Mouse (Mus musculus): ENCODE data around the gene Fam241b.
"Not testable (repeated sequence)": the region's sequence is repeated elsewhere in the genome, so short reads cannot be mapped to it uniquely, and the experiment has no call there.

Fam241b gene

DNA sequence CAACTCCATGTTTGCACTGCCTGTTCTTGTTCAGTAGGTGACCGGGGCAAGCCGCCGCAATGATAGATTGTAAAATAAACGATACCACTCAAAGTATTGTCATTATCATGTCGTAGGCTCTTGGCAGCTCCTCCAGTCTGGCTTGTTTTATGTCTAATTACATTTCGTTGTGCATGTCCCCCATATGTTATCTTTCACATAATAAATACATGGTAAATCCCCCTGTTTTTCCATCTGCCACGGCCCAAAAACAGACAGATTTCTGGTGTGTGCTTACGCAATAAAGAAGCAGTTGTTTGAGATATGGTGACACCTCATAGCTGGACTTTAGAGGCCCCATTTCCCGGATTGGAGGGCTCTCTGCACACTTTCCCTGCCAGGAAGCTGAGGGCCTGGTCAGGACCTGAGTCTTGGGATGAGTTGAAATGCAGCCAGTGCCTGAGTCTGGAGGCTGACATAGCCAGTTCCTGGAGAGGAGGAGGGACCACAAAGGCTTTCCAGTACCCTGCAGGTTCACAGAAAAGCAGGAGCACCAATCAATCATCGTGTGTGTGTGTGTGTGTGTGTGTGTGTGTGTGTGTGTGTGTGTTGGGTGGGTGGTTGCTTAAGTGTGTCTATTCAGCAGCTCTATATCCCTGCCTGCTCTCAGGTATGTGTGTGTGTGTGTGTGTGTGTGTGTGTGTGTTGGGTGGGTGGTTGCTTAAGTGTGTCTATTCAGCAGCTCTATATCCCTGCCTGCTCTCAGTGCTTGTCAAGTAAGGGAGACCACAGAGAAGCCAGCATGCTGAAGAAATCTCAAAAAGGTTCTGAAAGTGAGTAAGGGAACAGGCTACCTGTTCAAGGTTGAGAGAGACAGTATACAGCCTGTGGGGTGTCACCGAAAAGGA, 67.2 kb downstream of the Fam241b start:
- no peak for DNase-seq (ENCODE audit: low spot score in 2 of 2)

DNA sequence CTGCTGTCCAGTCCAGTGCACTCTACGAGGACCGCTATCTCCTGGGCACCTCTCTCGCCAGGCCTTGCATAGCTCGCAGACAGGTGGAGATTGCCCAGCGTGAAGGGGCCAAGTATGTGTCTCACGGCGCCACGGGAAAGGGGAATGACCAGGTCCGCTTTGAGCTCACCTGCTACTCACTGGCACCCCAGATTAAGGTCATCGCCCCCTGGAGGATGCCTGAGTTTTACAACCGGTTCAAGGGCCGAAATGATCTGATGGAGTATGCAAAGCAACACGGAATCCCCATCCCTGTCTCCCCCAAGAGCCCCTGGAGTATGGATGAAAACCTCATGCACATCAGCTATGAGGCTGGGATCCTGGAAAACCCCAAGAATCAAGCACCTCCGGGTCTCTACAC, 72.4 kb downstream of the Fam241b start:
- not testable (repeated sequence) for DNase-seq (ENCODE audit: low spot score in 2 of 2)

DNA sequence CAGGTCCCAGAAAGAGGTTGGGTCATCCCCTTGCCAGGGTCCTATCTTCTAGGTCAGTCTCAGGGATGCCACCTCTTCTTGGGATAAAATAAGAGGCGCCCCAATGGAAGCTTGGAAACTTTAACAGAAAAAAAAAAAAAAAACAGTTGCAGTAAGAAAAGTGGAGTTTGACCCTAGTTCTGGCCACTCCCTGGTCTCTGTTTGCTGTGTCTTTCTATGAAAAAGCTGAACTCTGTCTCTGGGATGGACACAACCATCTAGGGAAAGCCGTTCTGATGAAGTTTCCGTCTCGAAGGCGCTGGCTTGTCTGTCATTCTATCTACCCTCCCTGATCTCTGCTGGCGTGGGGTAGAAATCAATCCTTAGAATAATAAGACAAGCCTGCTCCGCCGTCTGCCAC, 73.1 kb downstream of the Fam241b start:
- no peak for DNase-seq (ENCODE audit: low spot score in 2 of 2)

DNA sequence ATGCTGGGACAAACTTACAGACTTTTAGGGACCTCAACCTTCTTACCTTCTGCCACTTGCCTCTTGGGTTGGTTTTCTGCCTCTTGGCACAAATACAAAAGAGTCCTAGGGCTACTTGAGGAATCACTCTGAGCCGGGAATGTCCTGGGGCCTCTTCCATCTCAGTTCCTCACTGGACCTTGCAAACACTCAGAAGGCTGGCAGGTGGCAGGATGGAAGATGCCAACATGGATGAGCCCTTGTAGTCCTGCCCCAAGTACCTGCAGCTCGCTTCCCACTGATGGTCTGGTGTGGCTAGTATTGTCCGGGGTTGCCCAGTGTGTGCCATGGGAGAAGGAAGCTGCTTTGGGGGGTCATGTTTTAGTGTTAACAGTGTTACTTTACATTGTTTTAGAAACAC, 73.8 kb downstream of the Fam241b start:
- no peak for DNase-seq (ENCODE audit: low spot score in 2 of 2)

DNA sequence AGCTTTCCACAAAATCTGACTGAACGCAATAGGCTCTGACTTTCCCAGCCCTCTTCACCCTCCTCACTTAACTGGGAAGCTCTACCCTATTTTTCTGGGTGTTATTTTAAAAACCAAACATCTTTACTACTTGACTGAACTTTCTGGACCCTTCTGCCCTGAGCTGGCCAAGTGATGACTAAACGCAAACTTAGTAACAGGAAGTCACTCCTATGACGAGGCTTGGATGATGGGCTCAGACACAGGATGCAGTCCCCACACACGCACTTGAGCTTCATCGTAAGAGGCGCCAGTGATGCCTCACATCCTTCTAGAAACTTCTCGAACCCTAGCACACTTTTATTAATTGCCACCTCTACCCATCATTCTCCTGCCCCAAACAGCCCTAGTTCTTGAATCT, 74.3 kb downstream of the Fam241b start:
- no peak for DNase-seq (ENCODE audit: low spot score in 2 of 2)

DNA sequence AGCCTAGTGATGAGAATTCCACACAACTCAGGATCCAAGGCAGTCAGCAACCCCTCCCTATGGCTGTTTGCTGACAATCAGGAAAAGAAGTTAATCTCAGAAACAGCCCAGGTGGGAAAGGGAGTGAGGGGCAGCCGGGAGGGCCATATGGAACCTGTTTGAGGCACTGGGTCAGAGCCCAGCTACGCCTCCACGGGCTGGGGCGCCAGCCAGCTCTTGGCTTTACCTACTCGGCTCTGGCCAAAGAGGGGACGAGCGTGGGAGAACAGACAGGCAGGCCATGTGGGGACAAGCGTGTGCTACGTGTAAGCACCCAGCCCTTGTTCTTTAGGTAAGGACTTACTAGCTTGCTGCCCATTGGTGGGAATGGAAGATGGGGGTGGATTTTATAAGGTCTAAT, 75.2 kb downstream of the Fam241b start:
- DNase-seq (ENCODE audit: low spot score in 2 of 2): no peak

DNA sequence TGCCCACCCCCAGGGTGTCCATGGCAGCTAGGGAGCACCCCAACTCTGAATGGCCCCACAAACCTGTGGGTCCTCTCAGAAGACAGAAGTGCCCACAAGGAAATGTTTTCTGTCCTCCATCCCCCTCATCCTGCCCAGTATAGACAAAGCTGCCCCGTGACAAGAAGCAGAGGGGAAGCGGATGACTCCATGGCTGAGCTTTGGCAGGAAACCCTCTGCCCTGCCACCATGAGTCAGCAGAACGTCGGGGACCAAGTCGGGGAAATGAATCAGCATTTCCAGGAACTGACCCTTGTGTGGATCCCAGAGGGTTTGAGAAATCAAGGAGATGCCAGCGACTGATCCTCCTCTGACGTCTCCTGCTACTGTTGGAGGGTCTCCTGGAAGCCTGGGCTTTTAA, 77.5 kb downstream of the Fam241b start:
- DNase-seq (ENCODE audit: low spot score in 2 of 2): no peak

DNA sequence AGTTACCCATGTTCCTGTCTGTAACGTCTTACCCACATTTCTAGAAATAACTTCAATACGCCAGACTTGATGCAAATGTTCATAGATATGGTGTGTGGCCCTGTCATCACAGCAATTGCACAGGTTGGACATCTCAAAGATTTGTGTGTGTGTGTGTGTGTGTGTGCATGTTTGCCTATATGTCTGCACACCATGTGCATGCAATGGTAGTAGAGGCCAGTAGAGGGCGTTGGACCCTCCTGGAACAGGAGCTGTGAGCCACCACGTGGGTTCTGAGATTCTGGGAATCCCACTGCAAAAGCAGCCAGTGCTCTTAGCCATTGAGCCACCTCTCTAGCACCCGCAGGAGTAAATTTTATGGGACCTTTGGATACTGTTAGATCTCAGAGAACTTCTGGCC, 80.9 kb downstream of the Fam241b start:
- DNase-seq (ENCODE audit: low spot score in 2 of 2): no peak

DNA sequence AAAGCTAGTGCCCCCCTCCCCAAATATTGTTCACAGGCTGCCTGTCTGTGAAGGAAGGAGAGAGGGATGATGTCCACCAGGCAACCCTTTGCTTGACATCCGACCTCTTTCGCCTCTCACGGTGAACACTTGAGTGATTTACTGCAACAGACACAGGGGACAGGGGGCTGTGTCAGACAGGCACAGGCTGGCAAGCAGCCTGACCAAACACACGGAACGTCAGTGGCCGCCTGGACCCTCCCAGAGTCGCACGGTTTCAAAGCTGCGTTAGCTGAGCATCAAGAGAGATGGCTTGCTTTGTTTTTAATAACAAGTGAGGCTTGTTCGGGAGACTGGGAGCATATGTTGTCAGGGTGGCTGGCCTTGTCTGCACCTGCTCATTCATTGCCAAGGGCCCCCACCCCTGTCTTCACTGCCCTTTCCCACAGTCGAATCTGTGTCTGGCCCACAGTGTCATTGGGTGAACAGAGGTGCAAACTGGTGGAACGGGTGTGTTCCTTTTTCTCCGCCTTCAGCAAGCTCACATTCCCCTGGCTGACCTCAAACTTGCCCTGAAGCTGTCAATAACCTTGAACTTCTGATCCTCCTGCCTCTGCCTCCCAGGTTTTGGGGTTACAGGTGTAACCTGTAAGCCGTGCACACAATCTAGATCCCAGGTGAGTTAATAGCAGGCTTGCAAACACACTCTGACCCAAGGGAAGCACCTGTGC, 82.6 kb downstream of the Fam241b start:
- no peak for DNase-seq (ENCODE audit: low spot score in 2 of 2)

DNA sequence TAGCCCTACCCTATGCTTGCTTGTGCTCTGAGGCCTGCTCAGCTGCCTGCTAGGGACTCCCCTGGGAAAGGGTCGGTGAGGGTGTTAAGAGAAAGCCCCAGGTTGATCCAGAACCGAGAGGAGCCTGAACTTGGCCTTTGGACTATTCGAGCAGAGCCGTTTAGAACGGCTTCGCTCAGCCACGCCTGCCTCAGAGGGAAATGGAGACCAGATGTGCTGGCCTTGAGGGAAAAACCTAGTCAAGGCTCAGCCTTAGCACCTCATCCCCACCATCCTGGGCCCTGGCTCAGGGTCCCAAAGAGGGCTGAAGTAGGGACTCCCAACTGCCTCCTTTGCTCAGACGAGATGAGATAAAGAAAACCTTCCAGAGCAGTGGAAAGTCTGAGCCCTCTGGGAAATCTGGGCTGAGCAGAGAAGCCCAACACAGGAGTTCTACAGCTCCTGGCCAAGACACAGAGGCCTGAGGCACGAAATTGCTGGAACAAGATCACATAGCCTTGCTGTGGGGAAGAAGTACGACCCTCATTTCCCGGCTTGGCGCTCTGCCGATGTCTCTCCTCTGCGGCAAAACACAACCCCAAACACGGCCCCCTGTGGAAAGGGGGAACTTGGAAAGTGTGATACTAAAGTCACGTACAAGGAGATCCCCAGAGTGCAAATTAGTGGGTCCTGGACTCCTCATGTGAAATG, 83.4 kb downstream of the Fam241b start:
- DNase-seq (ENCODE audit: low spot score in 2 of 2): no peak

DNA sequence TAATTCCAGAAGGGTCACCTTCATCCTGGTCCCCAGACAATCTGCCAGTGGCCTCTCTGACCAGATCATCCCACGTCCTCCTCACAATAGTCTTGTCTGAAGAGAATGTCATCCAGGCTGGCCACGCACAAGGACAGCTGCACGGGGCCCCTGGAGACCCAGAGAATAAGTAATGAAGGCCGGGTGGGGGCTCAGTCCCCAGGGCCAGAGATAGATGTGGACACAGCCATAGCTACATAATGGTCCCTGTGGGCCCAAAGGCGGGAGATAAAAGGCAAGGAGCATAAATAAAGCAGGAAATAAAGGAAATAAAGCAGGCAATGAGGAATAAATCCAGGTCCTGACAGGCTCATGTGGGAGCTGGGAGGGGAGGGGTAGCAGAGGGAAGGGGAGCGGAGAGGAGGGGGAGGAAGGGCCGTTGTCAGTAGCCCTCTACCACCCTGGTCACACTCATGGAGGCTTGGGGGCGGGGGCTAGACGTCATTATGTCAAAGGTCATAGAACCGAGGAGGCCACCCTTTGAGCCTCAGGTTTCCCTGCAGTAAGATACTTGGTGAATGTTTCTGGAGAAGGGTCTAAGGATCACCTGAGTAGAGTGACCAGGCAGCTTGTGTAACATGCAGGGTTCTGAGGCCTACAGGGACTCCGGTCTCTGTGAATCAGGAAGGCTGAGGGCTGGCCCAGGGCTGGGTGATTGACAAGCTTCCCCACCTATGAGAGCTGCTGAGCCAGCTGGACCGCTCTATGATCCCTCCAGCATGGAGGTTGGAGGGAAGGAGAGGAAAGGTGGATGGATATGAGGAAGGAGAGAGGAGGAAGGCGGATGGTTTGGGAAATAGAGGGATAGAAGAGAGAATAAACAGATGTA, 85.0 kb downstream of the Fam241b start:
- no peak for DNase-seq (ENCODE audit: low spot score in 2 of 2)

Data from spleen, postnatal 14 days (tissue).